Mouse (Mus musculus) ES-E14 (cell line): Measurements from ENCODE around the gene Olfr95.

Experiments
- HCFC1 ChIP-seq: IDR thresholded peaks from 2 replicates; pipeline ENCODE4 v1.6.1; 2012; ENCODE audit warnings: low read length, inconsistent platforms, borderline replicate concordance; ENCODE audit not compliant: insufficient read depth
- MAFK ChIP-seq: IDR thresholded peaks from 2 replicates; pipeline ENCODE4 v1.6.1; 2014; ENCODE audit warnings: mild to moderate bottlenecking, low read depth, low read length, inconsistent platforms; ENCODE audit not compliant: insufficient read depth
- ZC3H11A ChIP-seq: IDR thresholded peaks from 2 replicates; pipeline ENCODE4 v1.6.1; 2012; ENCODE audit warnings: low read depth, mild to moderate bottlenecking, inconsistent platforms, low read length, borderline replicate concordance

DNA sequence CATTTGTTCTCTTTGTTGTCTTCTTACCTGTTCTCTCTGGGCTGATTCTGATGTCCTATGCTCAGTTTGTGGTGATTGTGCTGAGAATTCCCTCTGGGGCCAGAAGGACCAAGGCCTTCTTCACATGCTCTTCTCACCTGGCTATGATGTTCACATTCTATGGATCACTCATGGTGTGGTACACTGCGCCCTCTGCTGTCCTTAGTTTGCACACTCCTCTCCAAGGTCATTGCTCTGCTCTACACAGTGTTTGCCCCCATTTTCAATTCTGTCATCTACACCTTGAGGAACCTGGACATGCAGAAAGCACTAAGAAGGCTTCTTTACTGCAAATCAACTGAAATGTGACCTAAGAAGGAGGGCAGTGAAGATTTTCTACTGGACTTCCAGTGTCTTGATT, 37.6 kb upstream of the Olfr95 start:
- TF ChIP-seq MAFK (no peak), HCFC1 (no peak), ZC3H11A (peak; percentile 78)
